Mouse (Mus musculus) MEL (cell line): ENCODE measurements at regions not wholly inside any gene's neighbourhood (a gene's known extent, or its start where the extent isn't known, plus 50 kb on each side); places are given as distances from the start of the nearest gene placed in this dataset.
A peak's percentile ranks its signal among the peaks of the same experiment; 100 is the strongest.

Source experiments
- DNase-seq: peaks from one replicate; pipeline ENCODE4 v3.0.0; 2011; ENCODE audit warnings: low read depth, low spot score
- H3K27ac ChIP-seq: 2 replicates; pipeline ENCODE4 v1.5.1; 2012; ENCODE audit warnings: low read depth, mild to moderate bottlenecking, control low read depth, low read length, moderate library complexity; ENCODE audit not compliant: control insufficient read depth
- H3K27me3 ChIP-seq, 2 experiments: fragments of 150-350 bp in 1 of 2; sonication (generic) in 1 of 2; 2 replicates each; pipeline ENCODE4 v1.6.1; 2012; ENCODE audit warnings: low read length in 2 of 2, mild to moderate bottlenecking in 2 of 2, improper control_type of control experiment in 1 of 2, moderate library complexity in 1 of 2; ENCODE audit not compliant: insufficient read depth in 2 of 2, control insufficient read depth in 1 of 2
- H3K36me3 ChIP-seq, 2 experiments: 2 replicates each; pipeline ENCODE4 v1.6.1; 2012 to 2014; ENCODE audit warnings: low read length in 2 of 2, improper control_type of control experiment in 1 of 2, inconsistent platforms in 1 of 2, mild to moderate bottlenecking in 1 of 2; ENCODE audit not compliant: insufficient read depth in 2 of 2, control insufficient read depth in 1 of 2
- H3K4me1 ChIP-seq, 2 experiments: fragments of 150-350 bp in 1 of 2; sonication (generic) in 1 of 2; 2 replicates each; pipeline ENCODE4 v1.6.1; 2012; ENCODE audit warnings: low read length in 2 of 2, improper control_type of control experiment in 1 of 2, mild to moderate bottlenecking in 1 of 2; ENCODE audit not compliant: insufficient read depth in 2 of 2, control insufficient read depth in 1 of 2
- H3K4me3 ChIP-seq, 2 experiments: fragments of 150-350 bp in 1 of 2; sonication (generic) in 1 of 2; 2 replicates each; pipeline ENCODE4 v1.5.1; 2012; ENCODE audit warnings: low read depth in 2 of 2, low read length in 2 of 2, mild to moderate bottlenecking in 2 of 2, moderate library complexity in 2 of 2, control low read depth in 1 of 2, improper control_type of control experiment in 1 of 2; ENCODE audit not compliant: control insufficient read depth in 1 of 2, insufficient read depth in 1 of 2
- H3K79me2 ChIP-seq: 2 replicates; pipeline ENCODE4 v1.6.1; 2012; ENCODE audit warnings: mild to moderate bottlenecking, low read length, moderate library complexity; ENCODE audit not compliant: control insufficient read depth, poor library complexity, insufficient read depth
- H3K9ac ChIP-seq: 2 replicates; pipeline ENCODE4 v1.6.1; 2012; ENCODE audit warnings: low read depth, mild to moderate bottlenecking, control low read depth, low read length, moderate library complexity; ENCODE audit not compliant: control insufficient read depth, poor library complexity, severe bottlenecking
- H3K9me3 ChIP-seq: fragments of 150-350 bp; sonication (generic); replicated peaks from 2 replicates; pipeline ENCODE4 v1.6.1; 2012; ENCODE audit warnings: mild to moderate bottlenecking, low read length, improper control_type of control experiment, moderate library complexity; ENCODE audit not compliant: insufficient read depth
- CHD1 ChIP-seq: IDR thresholded peaks from 2 replicates; pipeline ENCODE4 v1.6.1; 2012; ENCODE audit warnings: low read depth, mild to moderate bottlenecking, inconsistent platforms, low read length, improper control_type of control experiment
- CTCF ChIP-seq, 3 experiments: IDR thresholded peaks in 2 of 3; conservative IDR thresholded peaks in 1 of 3; 2 replicates each; pipeline ENCODE4 v1.5.1; 2011 to 2012; ENCODE audit warnings: low read length in 3 of 3, low read depth in 2 of 3, mild to moderate bottlenecking in 2 of 3, improper control_type of control experiment in 1 of 3, inconsistent platforms in 1 of 3, mixed read lengths in 1 of 3, moderate library complexity in 1 of 3; ENCODE audit not compliant: control insufficient read depth in 1 of 3, insufficient read depth in 1 of 3, poor library complexity in 1 of 3, severe bottlenecking in 1 of 3
- GABPA ChIP-seq: IDR thresholded peaks from 2 replicates; pipeline ENCODE4 v1.6.1; 2012; ENCODE audit warnings: low read depth, mild to moderate bottlenecking, inconsistent platforms, low read length, improper control_type of control experiment, moderate library complexity
- GATA1 ChIP-seq: IDR thresholded peaks from 2 replicates; pipeline ENCODE4 v1.6.1; 2011; ENCODE audit warnings: low read depth, low read length, improper control_type of control experiment
- KAT2A ChIP-seq: conservative IDR thresholded peaks from 2 replicates; pipeline ENCODE4 v1.6.1; 2012; ENCODE audit warnings: low read depth, low read length, improper control_type of control experiment, inconsistent platforms
- MAX ChIP-seq: IDR thresholded peaks from 2 replicates; pipeline ENCODE4 v1.6.1; 2011; ENCODE audit warnings: low read length, improper control_type of control experiment
- MAZ ChIP-seq: IDR thresholded peaks from 2 replicates; pipeline ENCODE4 v1.6.1; 2012; ENCODE audit warnings: low read depth, mild to moderate bottlenecking, inconsistent platforms, low read length, improper control_type of control experiment
- MEF2A ChIP-seq: IDR thresholded peaks from 2 replicates; pipeline ENCODE4 v1.6.1; 2014; ENCODE audit warnings: low read depth, mild to moderate bottlenecking, inconsistent platforms, low read length, improper control_type of control experiment; ENCODE audit not compliant: poor library complexity, insufficient replicate concordance, severe bottlenecking; ENCODE audit errors: extremely low read depth
- MXI1 ChIP-seq: IDR thresholded peaks from 2 replicates; pipeline ENCODE4 v1.6.1; 2011; ENCODE audit warnings: mild to moderate bottlenecking, low read depth, low read length, improper control_type of control experiment
- MYC ChIP-seq: IDR thresholded peaks from 2 replicates; pipeline ENCODE4 v1.6.1; 2011; ENCODE audit warnings: low read depth, mild to moderate bottlenecking, low read length, improper control_type of control experiment, moderate library complexity
- NELFE ChIP-seq: IDR thresholded peaks from 2 replicates; pipeline ENCODE4 v1.6.1; 2011; ENCODE audit warnings: low read depth, low read length, improper control_type of control experiment
- NRF1 ChIP-seq: IDR thresholded peaks from 2 replicates; pipeline ENCODE4 v1.6.1; 2014; ENCODE audit warnings: low read depth, mild to moderate bottlenecking, inconsistent platforms, low read length, improper control_type of control experiment, moderate library complexity; ENCODE audit not compliant: poor library complexity, insufficient read depth, severe bottlenecking
- POLR2A ChIP-seq, 2 experiments: IDR thresholded peaks; 2 replicates each; pipeline ENCODE4 v1.6.1; 2011 to 2012; ENCODE audit warnings: low read length in 2 of 2, mild to moderate bottlenecking in 2 of 2, control low read depth in 1 of 2, improper control_type of control experiment in 1 of 2, low read depth in 1 of 2, moderate library complexity in 1 of 2; ENCODE audit not compliant: control insufficient read depth in 1 of 2, insufficient read depth in 1 of 2, poor library complexity in 1 of 2
- POLR2AphosphoS2 ChIP-seq: IDR thresholded peaks from 2 replicates; pipeline ENCODE4 v1.6.1; 2011; ENCODE audit warnings: low read length, improper control_type of control experiment
- POLR2AphosphoS5 ChIP-seq: IDR thresholded peaks from 2 replicates; pipeline ENCODE4 v1.6.1; 2012; ENCODE audit warnings: low read depth, borderline replicate concordance, mild to moderate bottlenecking, inconsistent platforms, low read length, moderate library complexity, mixed read lengths
- RAD21 ChIP-seq: IDR thresholded peaks from 2 replicates; pipeline ENCODE4 v1.6.1; 2011; ENCODE audit warnings: mild to moderate bottlenecking, low read depth, low read length, improper control_type of control experiment
- SMC3 ChIP-seq: IDR thresholded peaks from 2 replicates; pipeline ENCODE4 v1.6.1; 2011; ENCODE audit warnings: low read depth, low read length, improper control_type of control experiment
- TAL1 ChIP-seq: IDR thresholded peaks from 2 replicates; pipeline ENCODE4 v1.6.1; 2012; ENCODE audit warnings: mild to moderate bottlenecking, inconsistent platforms, low read length, moderate library complexity, mixed read lengths
- TBP ChIP-seq: IDR thresholded peaks from 2 replicates; pipeline ENCODE4 v1.8.0; 2011; ENCODE audit warnings: low read depth, low read length, improper control_type of control experiment
- USF1 ChIP-seq: IDR thresholded peaks from 2 replicates; pipeline ENCODE4 v1.6.1; 2014; ENCODE audit warnings: low read depth, mild to moderate bottlenecking, inconsistent platforms, low read length, improper control_type of control experiment, moderate library complexity
- USF2 ChIP-seq, 2 experiments: IDR thresholded peaks; 2 replicates each; pipeline ENCODE4 v1.6.1; 2011 to 2012; ENCODE audit warnings: improper control_type of control experiment in 2 of 2, low read length in 2 of 2, borderline replicate concordance in 1 of 2, inconsistent platforms in 1 of 2, low read depth in 1 of 2, mild to moderate bottlenecking in 1 of 2; ENCODE audit not compliant: insufficient read depth in 1 of 2
- ZKSCAN1 ChIP-seq: IDR thresholded peaks from 2 replicates; pipeline ENCODE4 v1.6.1; 2012; ENCODE audit warnings: low read depth, mild to moderate bottlenecking, inconsistent platforms, low read length, improper control_type of control experiment, moderate library complexity
- ZNF384 ChIP-seq: IDR thresholded peaks from 2 replicates; pipeline ENCODE4 v1.6.1; 2012; ENCODE audit warnings: low read depth, mild to moderate bottlenecking, inconsistent platforms, low read length, improper control_type of control experiment

- H3K36me3 ChIP-seq = no peaks in the 10 kb centered on the region
- no peaks in the 10 kb centered on the region for H3K27me3 ChIP-seq
- no peaks in the 10 kb centered on the region for H3K79me2 ChIP-seq
- no peaks in the 10 kb centered on the region for H3K4me1 ChIP-seq
- H3K4me3 ChIP-seq = no peak overlapping the region
- TF ChIP-seq RAD21 = no peak
- TF ChIP-seq CHD1 = no peak
- TF ChIP-seq TAL1 = no peak
- no peak for TF ChIP-seq MYC
- no peak for TF ChIP-seq GABPA
- TF ChIP-seq MAZ = no peak
- TF ChIP-seq TBP = no peak
- TF ChIP-seq MAX = no peak
- TF ChIP-seq NRF1 = no peak
- TF ChIP-seq USF1 = no peak
- no peak for TF ChIP-seq MXI1
- TF ChIP-seq POLR2AphosphoS5 = no peak
- no peak for TF ChIP-seq MEF2A
- TF ChIP-seq POLR2AphosphoS2 = no peak
- no peak for TF ChIP-seq USF2 (IDR thresholded peaks at IDR 0.05; ENCODE audit: borderline replicate concordance in 1 of 2, insufficient read depth in 1 of 2, low read depth in 1 of 2, low read length in 2 of 2)
- H3K9ac ChIP-seq = no peak overlapping the region
- DNase-seq = no peak
- no peaks in the 10 kb centered on the region for H3K9me3 ChIP-seq
- no peak overlapping the region for H3K27ac ChIP-seq
Measured at GRCm38 (mm10) chr14:71894811-71895210, 596.8 kb downstream of the Gm9195 start.

- H3K27ac ChIP-seq = no peak overlapping the region
- no peaks in the 10 kb centered on the region for H3K79me2 ChIP-seq
- no peaks in the 10 kb centered on the region for H3K4me1 ChIP-seq
- H3K9me3 ChIP-seq = no peaks in the 10 kb centered on the region
- TF ChIP-seq SMC3 = no peak
- no peak for TF ChIP-seq MAX
- TF ChIP-seq CTCF (IDR thresholded peaks at IDR 0.05 in 2 of 3, conservative IDR thresholded peaks at IDR 0.05 in 1 of 3; ENCODE audit: control insufficient read depth in 1 of 3, insufficient read depth in 1 of 3, low read depth in 2 of 3, low read length in 3 of 3, poor library complexity in 1 of 3, severe bottlenecking in 1 of 3) = no peak
- no peak for TF ChIP-seq KAT2A
- no peak for TF ChIP-seq POLR2A (IDR thresholded peaks at IDR 0.05; ENCODE audit: control insufficient read depth in 1 of 2, insufficient read depth in 1 of 2, low read depth in 1 of 2, low read length in 2 of 2, poor library complexity in 1 of 2)
- no peak for TF ChIP-seq CHD1
- no peak for TF ChIP-seq ZKSCAN1
- TF ChIP-seq GABPA = no peak
- no peak for TF ChIP-seq GATA1
- no peak for TF ChIP-seq NELFE
- TF ChIP-seq ZNF384 = no peak
- no peak overlapping the region for H3K9ac ChIP-seq
- H3K36me3 ChIP-seq = no peaks in the 10 kb centered on the region
- H3K27me3 ChIP-seq = no peaks in the 10 kb centered on the region
- H3K4me3 ChIP-seq = no peak overlapping the region
- DNase-seq = peak; percentile 26
Measured at GRCm38 (mm10) chr14:71893361-71893760, 598.3 kb downstream of the Gm9195 start.
